Mouse (Mus musculus) MEL (cell line): Measurements from ENCODE around the gene Fstl3.

Experiments used
- CHD1 ChIP-seq: IDR thresholded peaks from 2 replicates; pipeline ENCODE4 v1.6.1; 2012; ENCODE audit warnings: low read depth, mild to moderate bottlenecking, inconsistent platforms, low read length, improper control_type of control experiment
- E2F4 ChIP-seq: IDR thresholded peaks from 2 replicates; pipeline ENCODE4 v1.6.1; 2011; ENCODE audit warnings: low read depth, low read length, improper control_type of control experiment, borderline replicate concordance
- GABPA ChIP-seq: IDR thresholded peaks from 2 replicates; pipeline ENCODE4 v1.6.1; 2012; ENCODE audit warnings: low read depth, mild to moderate bottlenecking, inconsistent platforms, low read length, improper control_type of control experiment, moderate library complexity

DNA sequence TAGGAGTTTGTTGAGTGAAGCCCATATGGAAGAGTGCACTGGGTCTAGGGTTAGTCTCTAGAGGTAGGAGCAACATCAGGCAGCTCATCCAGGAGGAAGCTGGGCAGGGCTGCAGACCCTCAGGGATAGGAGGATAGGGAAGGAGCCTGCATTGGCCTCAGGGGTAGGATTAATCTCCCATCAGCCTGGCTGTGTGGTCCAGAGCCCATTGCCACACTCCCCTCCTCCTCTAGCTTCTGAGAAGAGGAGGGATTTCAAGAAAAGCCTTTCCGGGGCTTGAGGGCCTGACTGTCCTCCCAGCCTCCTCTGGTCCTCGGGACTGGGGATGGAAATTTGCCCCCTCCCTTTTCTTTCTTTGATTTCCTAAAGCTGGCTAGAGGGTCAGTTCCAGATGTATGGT is 2.1 kb downstream of the Fstl3 start:
- TF ChIP-seq CHD1, result no peak
- no peak for TF ChIP-seq GABPA
- TF ChIP-seq E2F4, result no peak
